Mouse (Mus musculus) cerebellum, postnatal 36 days (tissue): Measurements from ENCODE around the gene Ccdc105.

ENCODE experiments used
- DNase-seq, 2 experiments: peaks; one replicate each; pipeline ENCODE4 v3.0.0; 2021 to 2022; ENCODE audit warnings: mixed read lengths in 2 of 2

The Ccdc105 gene

DNA sequence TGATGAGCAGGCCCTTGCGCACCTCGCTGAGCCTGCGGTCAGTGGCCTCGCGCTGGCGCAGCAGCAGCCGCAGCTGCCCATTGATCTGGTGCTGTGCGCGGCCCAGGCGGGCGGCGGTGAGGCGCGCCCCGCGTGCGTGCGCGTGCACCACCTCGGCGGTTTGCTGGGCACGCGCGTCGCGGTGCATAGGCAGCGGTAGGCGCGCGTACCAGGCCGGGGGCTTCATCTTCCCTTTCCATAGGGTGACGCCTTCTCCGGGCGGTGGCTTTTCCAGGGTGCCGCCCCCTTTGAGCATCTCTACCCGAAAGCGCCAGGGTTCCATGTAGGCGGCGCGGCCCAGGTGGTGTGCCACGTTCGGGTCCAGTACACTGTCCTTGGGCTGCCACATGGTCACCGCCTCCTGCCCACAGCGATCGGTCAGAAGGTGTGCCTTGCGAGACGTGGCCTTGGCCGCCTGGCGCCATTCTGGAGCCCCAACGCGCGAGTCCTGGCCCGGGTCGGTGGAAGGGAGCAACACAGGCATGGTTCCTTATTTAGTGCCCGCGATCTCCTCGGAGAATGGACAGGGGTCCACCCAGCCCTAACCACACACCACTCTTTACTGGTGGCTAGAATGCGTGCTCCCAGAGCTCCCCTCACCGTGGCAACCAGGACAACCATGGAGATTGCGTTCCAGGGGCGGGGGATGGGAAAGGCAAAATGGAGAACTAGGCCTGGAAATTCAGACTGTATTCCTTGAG lies at the start of gene Ccdc105:
Gene Ccdc105, minus strand, starts transcription at position 614 of the 740 bp plus-strand sequence.
- DNase-seq: peak; percentile 73 to 78

GRCm38 (mm10) chr10:78801449-78801848 lies 48.6 kb upstream of the Ccdc105 start:
- no peak for DNase-seq

GRCm38 (mm10) chr10:78790561-78790960 lies 37.7 kb upstream of the Ccdc105 start:
- no peak for DNase-seq

GRCm38 (mm10) chr10:78787566-78788087 lies 34.8 kb upstream of the Ccdc105 start:
- DNase-seq: peak; percentile 85 to 90

DNA sequence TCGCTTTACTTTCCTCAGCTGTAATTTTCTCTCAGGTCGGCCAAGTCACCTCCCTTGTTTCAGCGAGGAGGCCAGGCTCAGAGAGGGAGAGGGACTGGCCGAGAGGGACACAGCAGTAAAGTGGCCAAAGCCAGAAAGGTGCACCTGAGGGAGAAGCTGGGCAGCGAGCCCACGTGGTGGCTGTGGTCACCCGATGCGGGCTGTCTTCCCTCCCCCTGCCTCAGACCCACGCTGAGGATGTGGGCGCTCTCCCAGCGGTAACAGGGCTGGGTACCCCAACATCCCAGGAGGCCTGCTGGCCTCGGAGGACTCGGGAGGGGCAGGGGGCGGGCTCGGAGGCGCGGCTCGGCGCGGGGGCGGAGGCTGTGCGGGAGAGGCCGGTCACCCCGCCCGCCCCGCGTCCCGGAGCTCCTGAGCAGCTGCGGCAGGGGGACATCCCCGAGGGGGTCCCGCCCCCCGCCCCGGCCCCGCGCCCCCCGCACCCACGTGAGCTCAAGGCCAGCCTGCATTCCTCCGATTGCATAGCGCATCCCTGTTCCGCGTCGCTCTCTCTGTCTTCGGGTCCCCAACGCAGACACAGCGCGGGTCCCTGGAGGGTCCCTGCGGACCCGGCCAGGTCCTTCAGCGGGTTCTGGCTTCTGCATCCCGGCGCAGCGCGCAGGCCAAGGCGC lies 27.3 kb upstream of the Ccdc105 start, which contains the start of gene Slc1a6:
Gene Slc1a6, plus strand, starts transcription at position 516 of the 671 bp plus-strand sequence.
- peak; percentile 60 to 70 for DNase-seq

DNA sequence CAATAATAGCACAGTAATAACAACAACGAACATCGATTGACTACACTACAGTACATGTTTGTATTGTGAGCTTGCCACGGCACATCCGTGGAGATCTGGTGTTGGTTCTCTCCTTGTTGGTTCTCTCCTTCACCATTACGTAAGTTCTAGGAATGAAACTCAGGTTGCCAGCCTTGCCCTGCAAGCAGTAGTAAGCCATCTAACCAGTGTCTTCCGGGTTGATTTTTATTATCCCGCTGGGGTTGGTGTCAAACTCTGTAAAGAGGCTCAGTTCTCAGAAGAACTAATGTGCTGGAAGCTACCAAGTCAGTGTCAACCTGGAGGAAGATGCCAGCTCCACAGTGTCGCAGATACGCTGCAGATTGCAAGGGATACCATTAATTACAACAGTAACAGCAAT lies 26.7 kb upstream of the Ccdc105 start:
- DNase-seq: no peak

DNA sequence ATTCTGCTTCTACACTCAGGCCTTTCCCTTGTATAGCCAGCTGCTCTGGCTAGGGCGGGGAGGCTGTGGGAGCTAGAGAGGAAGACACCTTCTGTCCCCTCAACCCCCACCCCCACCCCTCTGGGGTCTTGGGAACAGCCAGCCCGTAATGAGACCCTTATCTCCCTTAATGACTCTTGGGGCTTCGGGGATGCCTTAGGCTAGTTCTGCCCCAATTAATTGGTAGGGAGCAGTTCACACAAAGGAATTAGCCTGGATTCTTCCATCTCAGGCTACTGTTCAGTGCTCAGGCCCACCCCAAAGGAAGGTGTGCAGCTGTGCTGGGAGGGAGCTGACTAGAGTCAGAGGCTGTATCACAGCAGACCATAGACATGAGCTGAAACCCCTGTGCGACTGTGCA lies 23.0 kb upstream of the Ccdc105 start:
- DNase-seq: no peak

DNA sequence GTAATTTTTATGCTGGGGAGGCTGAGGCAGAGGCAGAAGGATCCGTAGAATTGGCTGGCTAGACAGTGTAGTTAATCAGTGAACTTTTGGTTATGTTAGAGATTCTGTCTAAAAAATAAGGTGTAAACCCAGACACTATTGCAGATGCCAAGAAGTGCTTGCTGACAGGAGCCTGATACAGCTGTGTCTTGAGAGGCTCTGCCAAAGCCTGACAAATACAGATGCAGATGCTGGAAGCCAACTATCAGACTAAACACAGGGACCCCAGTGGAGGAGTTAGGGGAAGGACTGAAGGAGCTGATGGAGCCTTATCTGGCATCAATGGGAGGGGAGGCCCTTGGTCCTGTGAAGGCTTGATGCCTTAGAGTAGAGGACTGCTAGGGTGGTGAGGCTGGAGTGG lies 12.7 kb upstream of the Ccdc105 start:
- DNase-seq: no peak

DNA sequence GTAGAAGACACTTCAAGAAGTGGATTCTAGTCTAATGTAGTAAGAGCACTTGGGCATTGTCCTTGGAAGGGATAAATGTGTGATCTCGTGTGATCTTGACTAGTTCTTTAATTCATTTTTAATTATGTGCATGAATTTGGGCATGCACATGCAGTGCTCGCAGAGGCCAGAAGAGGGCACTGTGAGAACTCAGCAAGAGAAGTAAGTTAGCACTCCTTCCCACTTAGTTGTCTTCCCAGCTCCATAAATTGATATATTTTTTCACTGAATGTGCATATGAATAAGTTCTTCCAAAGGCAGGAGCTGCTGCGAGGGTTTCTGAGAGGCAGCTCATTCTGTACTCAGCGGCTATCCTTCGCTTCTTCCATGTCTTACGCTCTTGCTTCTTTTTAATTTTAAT lies 3.2 kb upstream of the Ccdc105 start:
- peak; percentile 79 to 84 for DNase-seq

DNA sequence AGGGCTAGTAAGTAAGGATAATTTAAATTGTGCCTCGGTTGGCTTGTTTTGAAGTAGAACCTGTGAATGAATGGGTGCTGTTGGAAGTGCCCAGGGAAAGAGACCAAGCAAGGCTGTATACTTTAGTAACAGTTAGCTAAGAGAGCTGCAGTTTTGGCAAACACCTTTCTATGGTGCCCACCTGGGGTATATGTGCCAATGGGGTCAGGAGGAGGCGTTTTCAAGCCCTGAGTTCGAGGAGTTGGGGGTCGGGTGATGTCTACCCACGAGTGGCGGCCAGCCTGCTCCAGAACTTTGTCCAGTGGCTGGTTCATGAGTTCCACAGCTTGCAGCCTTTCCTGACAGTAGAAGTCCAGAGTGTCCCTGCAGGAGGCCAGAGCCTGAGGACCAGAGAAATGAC lies 3.9 kb downstream of the Ccdc105 start:
- no peak for DNase-seq

GRCm38 (mm10) chr10:78748161-78748560 lies 4.7 kb downstream of the Ccdc105 start:
- DNase-seq: no peak

DNA sequence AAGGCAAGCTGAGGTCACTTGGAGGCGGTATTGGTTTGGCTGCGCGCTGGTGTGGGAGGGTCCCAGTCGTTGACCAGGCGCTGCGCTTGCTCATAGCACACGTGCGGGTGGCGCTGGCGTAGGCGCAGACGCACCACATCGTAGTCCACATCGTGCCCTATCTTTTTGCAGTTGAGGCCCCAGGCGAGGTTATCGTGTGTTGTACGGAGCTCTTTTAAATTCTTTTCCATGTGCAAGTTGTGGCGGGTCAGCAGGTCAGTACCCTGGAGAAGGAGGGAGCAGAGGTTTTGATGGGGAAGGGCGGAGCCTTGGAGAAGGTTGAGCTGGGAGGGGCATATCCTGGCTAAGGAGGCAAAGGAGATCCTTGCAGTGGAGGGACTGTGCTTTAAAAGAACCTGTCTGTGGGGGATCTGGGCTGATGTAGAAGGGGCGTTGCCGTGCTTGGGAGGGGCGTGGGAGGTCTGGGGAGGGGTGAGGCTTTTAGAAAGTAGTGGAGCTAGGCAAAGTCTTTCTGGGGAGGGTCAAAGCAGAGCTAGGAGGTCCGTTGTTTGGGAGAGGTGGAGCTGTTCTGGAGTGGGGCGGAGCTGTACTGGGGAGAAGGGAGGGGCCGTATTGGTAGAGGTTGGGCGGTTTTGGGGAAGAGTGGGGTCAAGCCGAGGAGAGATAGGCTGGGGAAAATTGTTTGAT lies 5.7 kb downstream of the Ccdc105 start:
- peak; percentile 14 to 16 for DNase-seq

DNA sequence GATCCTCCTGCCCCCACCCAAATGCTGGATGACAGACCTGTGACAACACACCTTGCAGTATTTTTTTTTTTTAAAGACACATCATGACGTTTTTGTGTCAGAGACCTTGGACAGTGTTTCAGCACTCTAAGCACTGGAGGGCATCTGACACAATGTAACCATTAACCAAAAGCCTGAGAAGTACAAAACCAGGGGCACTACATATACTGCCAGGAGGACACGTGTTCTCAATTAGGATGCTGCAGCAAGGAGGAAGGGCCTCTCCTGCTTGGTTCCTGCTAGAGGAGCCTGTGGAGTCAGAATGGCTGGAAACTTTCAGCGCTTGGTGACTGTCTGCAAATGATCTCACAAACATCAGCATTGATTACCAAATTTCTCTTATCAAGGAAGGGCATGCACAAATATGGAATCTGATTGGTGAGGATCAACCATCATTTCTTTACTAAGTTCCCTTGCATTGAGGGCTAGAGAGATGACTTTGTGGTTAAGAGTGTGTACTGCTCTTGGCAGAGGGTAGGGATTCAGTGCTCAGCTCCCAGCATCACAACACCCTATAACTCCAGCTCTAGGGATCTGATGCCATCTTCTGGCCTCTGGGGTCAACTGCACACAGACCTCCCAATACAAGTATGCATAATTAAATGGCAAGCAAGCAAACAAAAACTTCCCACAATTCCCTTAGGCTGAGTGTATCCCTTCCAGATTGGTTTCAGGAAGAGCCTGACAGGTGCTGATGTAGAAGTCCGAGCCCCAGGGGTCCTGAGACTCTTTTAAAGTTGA lies 7.2 kb downstream of the Ccdc105 start:
- DNase-seq: no peak

- DNase-seq: no peak
Observed at GRCm38 (mm10) chr10:78743721-78744120, 9.1 kb downstream of the Ccdc105 start.

DNA sequence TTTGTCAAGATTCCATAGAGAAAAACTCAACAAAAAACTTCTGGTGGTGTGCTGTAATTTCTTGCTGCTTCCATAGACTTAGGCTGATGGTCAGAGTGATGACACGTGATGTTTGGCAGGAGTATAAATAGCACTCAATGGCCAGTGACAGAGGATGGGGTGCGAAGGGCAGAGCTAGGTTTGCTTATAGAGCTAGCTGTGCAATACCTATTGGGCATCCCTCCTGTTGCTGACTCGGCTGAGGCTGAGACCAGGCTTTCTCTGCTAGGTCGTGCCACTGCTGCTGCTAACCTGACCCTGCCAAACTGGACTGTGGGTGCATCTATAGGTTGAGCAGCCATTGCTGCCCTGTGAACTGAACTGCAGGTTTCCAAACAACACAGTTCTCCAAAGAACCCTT lies 13.0 kb downstream of the Ccdc105 start:
- DNase-seq: no peak

DNA sequence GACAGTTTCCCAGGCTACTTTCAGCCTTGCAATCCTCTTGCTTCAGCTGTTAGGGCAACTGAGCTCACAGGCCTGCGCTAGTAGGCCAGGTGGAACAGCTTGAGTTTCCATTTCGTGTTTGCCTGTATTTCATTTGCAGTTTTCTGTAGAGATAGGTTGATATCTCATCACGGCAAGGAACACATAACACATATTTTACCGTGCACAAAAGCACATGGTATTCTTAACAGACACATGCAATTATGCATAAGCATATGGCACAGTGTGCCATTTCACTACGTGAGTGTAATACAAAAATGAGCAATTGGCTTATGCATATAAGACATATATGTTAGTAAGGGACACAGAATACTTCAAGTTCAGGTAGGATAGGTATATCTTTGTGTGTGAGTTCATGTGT lies 25.0 kb downstream of the Ccdc105 start:
- no peak for DNase-seq

DNA sequence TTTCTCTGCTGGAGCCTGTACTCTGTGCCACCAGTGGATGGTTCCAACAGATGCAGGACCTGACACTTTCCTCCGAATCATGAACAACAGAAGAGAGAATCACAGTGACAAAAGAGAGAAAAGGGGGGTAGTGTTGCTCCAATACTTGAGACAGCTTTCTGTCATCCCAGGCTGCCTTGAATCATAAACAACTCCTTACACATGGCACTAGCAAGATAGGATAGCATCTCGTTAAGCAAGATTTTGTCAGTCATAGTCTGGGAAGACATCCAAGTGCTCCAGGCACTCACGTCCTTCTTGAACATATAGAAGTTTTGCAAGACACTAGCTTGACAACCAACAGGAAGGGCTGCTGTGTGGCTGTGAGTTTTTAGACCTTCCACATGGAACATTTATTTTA lies 25.8 kb downstream of the Ccdc105 start:
- no peak for DNase-seq

DNA sequence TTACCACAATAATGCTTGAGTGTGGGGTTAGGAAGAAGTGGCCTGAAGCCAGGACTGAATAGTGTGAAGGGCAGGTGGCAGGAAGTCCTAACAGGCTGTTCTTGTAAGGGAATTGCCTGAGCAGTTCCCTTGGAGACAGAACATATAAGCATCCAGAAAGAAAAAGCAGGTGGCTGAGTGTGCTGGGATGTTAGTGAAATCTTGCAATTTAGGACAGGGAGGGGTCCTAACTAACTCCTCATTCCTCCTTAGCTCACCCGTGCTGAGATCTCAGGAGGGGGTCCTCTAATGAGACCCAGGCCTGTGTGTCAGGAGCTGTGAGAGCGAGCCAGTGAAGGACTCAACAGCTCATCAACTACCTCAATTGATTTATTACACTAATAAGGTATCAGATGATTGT lies 29.4 kb downstream of the Ccdc105 start:
- DNase-seq: no peak

- DNase-seq: peak in 1 of 2 experiments; percentile 6
Observed at GRCm38 (mm10) chr10:78722654-78723053, 30.2 kb downstream of the Ccdc105 start.

DNA sequence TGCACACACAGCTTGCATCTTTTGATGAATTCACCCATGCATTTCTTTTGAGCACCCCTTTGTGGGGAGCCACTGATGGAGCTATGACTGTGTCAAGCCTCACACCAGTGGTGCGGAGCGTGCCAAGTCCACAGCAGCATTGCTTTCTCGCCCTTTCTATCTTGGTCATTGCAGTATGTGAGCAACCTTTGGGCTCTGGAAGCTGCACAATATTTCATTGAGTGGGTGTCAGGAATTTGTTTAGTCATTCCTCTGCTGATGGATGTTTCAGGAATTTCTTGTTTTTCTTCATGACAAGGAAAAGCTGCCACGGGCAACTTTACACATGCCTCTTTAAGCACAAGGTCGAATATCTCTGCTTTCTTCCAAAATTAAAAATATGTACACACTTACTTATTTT lies 30.8 kb downstream of the Ccdc105 start:
- no peak for DNase-seq

- no peak for DNase-seq
Observed at GRCm38 (mm10) chr10:78718056-78718455, 34.8 kb downstream of the Ccdc105 start, which contains the start of gene Casp14. Casp14 (minus strand) TSS chr10:78718294.

- no peak for DNase-seq
Observed at GRCm38 (mm10) chr10:78716231-78716630, 36.6 kb downstream of the Ccdc105 start.

- DNase-seq: no peak
Observed at GRCm38 (mm10) chr10:78715156-78715555, 37.7 kb downstream of the Ccdc105 start.
